Mouse (Mus musculus): ENCODE measurements around the gene Tcta.
"Not testable (repeated sequence)": the region's sequence is repeated elsewhere in the genome, so short reads cannot be mapped to it uniquely, and the experiment has no call there.

The Tcta gene

GRCm38 (mm10) chr9:108305629-108306520 lies at the start of gene Tcta, which contains the start of gene Rhoa:
Gene Tcta (minus strand): TSS chr9:108306160.
Gene Rhoa (plus strand): TSS chr9:108306129.
- DNase-seq (ENCODE audit: low read depth, low spot score), result peak; percentile 100

GRCm38 (mm10) chr9:108349727-108350126 lies 43.8 kb upstream of the Tcta start:
- no peak for DNase-seq (ENCODE audit: low read depth, low spot score)

- peak; percentile 40 for DNase-seq (ENCODE audit: low read depth, low spot score)
These were observed 42.3 kb upstream of the Tcta start for GRCm38 (mm10) chr9:108348290-108348680.

GRCm38 (mm10) chr9:108347540-108348289 lies 41.8 kb upstream of the Tcta start, which contains the start of gene Usp4:
Gene Usp4 (plus strand): TSS chr9:108347853.
- peak; percentile 92 for DNase-seq (ENCODE audit: low read depth, low spot score)

- no peak for DNase-seq (ENCODE audit: low read depth, low spot score)
These were observed 41.1 kb upstream of the Tcta start for GRCm38 (mm10) chr9:108347024-108347423.

- DNase-seq (ENCODE audit: low read depth, low spot score), result no peak
These were observed 38.5 kb upstream of the Tcta start for GRCm38 (mm10) chr9:108344471-108344870.

GRCm38 (mm10) chr9:108343835-108344234 lies 37.9 kb upstream of the Tcta start:
- no peak for DNase-seq (ENCODE audit: low read depth, low spot score)

GRCm38 (mm10) chr9:108343331-108343730 lies 37.4 kb upstream of the Tcta start:
- DNase-seq (ENCODE audit: low read depth, low spot score), result no peak

GRCm38 (mm10) chr9:108342301-108342831 lies 36.4 kb upstream of the Tcta start:
- peak; percentile 46 for DNase-seq (ENCODE audit: low read depth, low spot score)

GRCm38 (mm10) chr9:108341801-108342200 lies 35.8 kb upstream of the Tcta start:
- no peak for DNase-seq (ENCODE audit: low read depth, low spot score)

- no peak for DNase-seq (ENCODE audit: low read depth, low spot score)
These were observed 35.1 kb upstream of the Tcta start for GRCm38 (mm10) chr9:108341139-108341475.

GRCm38 (mm10) chr9:108340258-108341138 lies 34.5 kb upstream of the Tcta start:
- no peak for DNase-seq (ENCODE audit: low read depth, low spot score)

- peak; percentile 30 for DNase-seq (ENCODE audit: low read depth, low spot score)
These were observed 33.9 kb upstream of the Tcta start for GRCm38 (mm10) chr9:108339886-108340257.

GRCm38 (mm10) chr9:108338886-108339781 lies 33.2 kb upstream of the Tcta start, which contains the start of gene Gpx1:
Gene Gpx1 (plus strand): TSS chr9:108338903.
- peak; percentile 93 for DNase-seq (ENCODE audit: low read depth, low spot score)

GRCm38 (mm10) chr9:108338551-108338885 lies 32.6 kb upstream of the Tcta start:
- DNase-seq (ENCODE audit: low read depth, low spot score), result no peak

GRCm38 (mm10) chr9:108337848-108338550 lies 32.0 kb upstream of the Tcta start:
- no peak for DNase-seq (ENCODE audit: low read depth, low spot score)

- DNase-seq (ENCODE audit: low read depth, low spot score), result no peak
These were observed 19.9 kb upstream of the Tcta start for GRCm38 (mm10) chr9:108325811-108326210.

GRCm38 (mm10) chr9:108324784-108325183 lies 18.8 kb upstream of the Tcta start:
- DNase-seq (ENCODE audit: low read depth, low spot score), result no peak

GRCm38 (mm10) chr9:108322054-108322453 lies 16.1 kb upstream of the Tcta start:
- not testable (repeated sequence) for DNase-seq (ENCODE audit: low read depth, low spot score)

GRCm38 (mm10) chr9:108318462-108318861 lies 12.5 kb upstream of the Tcta start:
- DNase-seq (ENCODE audit: low read depth, low spot score), result no peak
